Mouse (Mus musculus) cortical plate, adult 2 months (tissue): ENCODE measurements around the gene Tmem126b. TPM values are rescaled to one million over a fixed set of nuclear protein-coding genes. Genes with fewer than 3 reads are reported as not detected.

ENCODE experiments used
- H3K27ac ChIP-seq: fragments of 200-500 bp; 2 replicates; pipeline ENCODE4 v1.5.1; 2012; ENCODE audit warnings: low read length, control low read depth, inconsistent platforms; ENCODE audit not compliant: insufficient read depth
- H3K4me1 ChIP-seq: fragments of 200-500 bp; 2 replicates; pipeline ENCODE4 v1.6.1; 2011; ENCODE audit warnings: low read length; ENCODE audit not compliant: control insufficient read depth, insufficient read depth
- H3K4me3 ChIP-seq: fragments of 200-500 bp; 2 replicates; pipeline ENCODE4 v1.5.1; 2011; ENCODE audit warnings: mild to moderate bottlenecking, low read length, control low read depth; ENCODE audit not compliant: insufficient read depth
- CTCF ChIP-seq: fragments of 200-500 bp; IDR thresholded peaks from 2 replicates; pipeline ENCODE4 v1.5.1; 2011; ENCODE audit warnings: mild to moderate bottlenecking, control low read depth, low read length; ENCODE audit not compliant: insufficient read depth; ENCODE audit errors: extremely low read depth
- POLR2A ChIP-seq: fragments of 200-500 bp; IDR thresholded peaks from 2 replicates; pipeline ENCODE4 v1.6.1; 2011; ENCODE audit warnings: mild to moderate bottlenecking, low read length, control low read depth; ENCODE audit not compliant: insufficient read depth; ENCODE audit errors: extremely low read depth
- polyA plus RNA-seq: library from polyadenylated mRNA; depleted of rRNA; stranded (reverse); fragments of >200 nt; gene quantifications from 2 replicates; pipeline ENCODE4 v1.2.3, GENCODE M21; 2012; rRNA removed

Tmem126b gene
- polyA plus RNA-seq, 1 experiment, result 24.9 TPM

- no peak for TF ChIP-seq CTCF
- TF ChIP-seq POLR2A, result no peak
- H3K27ac ChIP-seq, result no peak overlapping the region
- no peak overlapping the region for H3K4me3 ChIP-seq
Observed at GRCm38 (mm10) chr7:90432221-90432620, 43.6 kb downstream of the Tmem126b start.

GRCm38 (mm10) chr7:90427006-90427405, 48.8 kb downstream of the Tmem126b start:
- TF ChIP-seq CTCF (no peak), POLR2A (no peak)
- no peak overlapping the region for H3K27ac ChIP-seq

More at GRCm38 (mm10) chr7:90432221-90432620, 43.6 kb downstream of the Tmem126b start:
- H3K4me1 ChIP-seq, result no peaks in the 10 kb centered on the region

GRCm38 (mm10) chr7:90426020-90427001, 49.5 kb downstream of the Tmem126b start, which contains the start of gene Ccdc89:
Gene Ccdc89, plus strand, starts transcription at chr7:90426577.
- TF ChIP-seq POLR2A, result peak; percentile 33; the same call in 1 of the 2 replicates
- no peak for TF ChIP-seq CTCF
- no peak within 1 kb of the TSS for H3K27ac ChIP-seq
- peak within 1 kb of the TSS; percentile 36 for H3K4me3 ChIP-seq
- H3K4me1 ChIP-seq, result no peaks in the 10 kb centered on the region

More at GRCm38 (mm10) chr7:90427006-90427405, 48.8 kb downstream of the Tmem126b start:
- peak overlapping the region; percentile 36 for H3K4me3 ChIP-seq
- no peaks in the 10 kb centered on the region for H3K4me1 ChIP-seq

Other genes starting within 250 kb of the Tmem126b start
- gene Ccdc83, start 210.2 kb downstream of the Tmem126b start, polyA plus RNA-seq, result not detected in 2 replicates
- gene Sytl2, start 173.7 kb downstream of the Tmem126b start, polyA plus RNA-seq, result 119 and 134 TPM in 2 replicates
- 0.81 and 0.93 TPM in 2 replicates for gene Ccdc89, start 49.4 kb downstream of the Tmem126b start, polyA plus RNA-seq
- 103 and 120 TPM in 2 replicates for gene Crebzf, start 33.3 kb downstream of the Tmem126b start, polyA plus RNA-seq
- gene Tmem126a, start 18.8 kb downstream of the Tmem126b start, polyA plus RNA-seq, result 39.7 and 42.8 TPM in 2 replicates
- gene Dlg2, start 671 bp upstream of the Tmem126b start, polyA plus RNA-seq, result 137 and 139 TPM in 2 replicates